Mouse (Mus musculus) CH12.LX (cell line): ENCODE results near the gene Tmbim6. TPM values are rescaled to one million over a fixed set of nuclear protein-coding genes. Genes with fewer than 3 reads are reported as not detected.
A peak's percentile ranks its signal among the peaks of the same experiment; 100 is the strongest.

ENCODE experiments used
- DNase-seq: peaks from one replicate; pipeline ENCODE4 v3.0.0-alpha.2; 2013; ENCODE audit errors: extremely low read depth
- H3K27ac ChIP-seq: 2 replicates; pipeline ENCODE4 v1.5.1; 2012; ENCODE audit warnings: low read depth, mild to moderate bottlenecking, control low read depth, moderate library complexity; ENCODE audit not compliant: insufficient read depth
- H3K27me3 ChIP-seq: replicated peaks from 2 replicates; pipeline ENCODE3; 2012; ENCODE audit warnings: inconsistent platforms
- H3K36me3 ChIP-seq, 2 experiments: replicated peaks in 1 of 2; 2 replicates each; pipeline versions ENCODE3 to v1.6.1; 2012; ENCODE audit warnings: inconsistent platforms in 1 of 2, low read length in 1 of 2, mild to moderate bottlenecking in 1 of 2, mixed read lengths in 1 of 2, moderate library complexity in 1 of 2; ENCODE audit not compliant: control insufficient read depth in 1 of 2, insufficient read depth in 1 of 2
- H3K4me1 ChIP-seq, 2 experiments: 2 replicates each; pipeline ENCODE4 v1.6.1; 2012; ENCODE audit warnings: inconsistent platforms in 1 of 2, moderate library complexity in 1 of 2; ENCODE audit not compliant: insufficient read depth in 2 of 2, control insufficient read depth in 1 of 2
- H3K4me2 ChIP-seq: 2 replicates; pipeline ENCODE4 v1.6.1; 2012; ENCODE audit warnings: low read depth, mild to moderate bottlenecking, control low read depth; ENCODE audit not compliant: poor library complexity, insufficient read depth, severe bottlenecking
- H3K4me3 ChIP-seq, 3 experiments: fragments of 150-350 bp in 1 of 3; sonication (generic) in 1 of 3; replicated peaks in 1 of 3; 2 replicates each; pipeline versions ENCODE3 to v1.5.1; 2011 to 2012; ENCODE audit warnings: low read depth in 2 of 3, low read length in 2 of 3, mild to moderate bottlenecking in 2 of 3, moderate library complexity in 2 of 3, control low read depth in 1 of 3, improper control_type of control experiment in 1 of 3, inconsistent platforms in 1 of 3, mixed read lengths in 1 of 3; ENCODE audit not compliant: poor library complexity in 1 of 3
- H3K79me2 ChIP-seq: replicated peaks from 2 replicates; pipeline ENCODE4 v1.6.1; 2012; ENCODE audit warnings: mild to moderate bottlenecking, moderate library complexity; ENCODE audit not compliant: control insufficient read depth, poor library complexity, insufficient read depth, severe bottlenecking; ENCODE audit errors: extremely low read depth
- H3K9ac ChIP-seq: 2 replicates; pipeline ENCODE4 v1.6.1; 2012; ENCODE audit warnings: low read depth, mild to moderate bottlenecking, control low read depth, moderate library complexity; ENCODE audit not compliant: insufficient read depth
- H3K9me3 ChIP-seq: replicated peaks from 2 replicates; pipeline ENCODE3; 2012; ENCODE audit warnings: low read length, inconsistent platforms, mixed read lengths
- BHLHE40 ChIP-seq: IDR thresholded peaks from 2 replicates; pipeline ENCODE4 v1.6.1; 2011; ENCODE audit warnings: mild to moderate bottlenecking, low read depth, low read length, improper control_type of control experiment
- CHD1 ChIP-seq: IDR thresholded peaks from 2 replicates; pipeline ENCODE4 v1.6.1; 2012; ENCODE audit warnings: low read depth, low read length, improper control_type of control experiment, inconsistent platforms
- ELF1 ChIP-seq: IDR thresholded peaks from 2 replicates; pipeline ENCODE4 v1.6.1; 2014; ENCODE audit warnings: low read depth, mild to moderate bottlenecking, inconsistent platforms, low read length, improper control_type of control experiment
- EP300 ChIP-seq: IDR thresholded peaks from 2 replicates; pipeline ENCODE4 v1.6.1; 2011; ENCODE audit warnings: low read length, improper control_type of control experiment
- GABPA ChIP-seq: IDR thresholded peaks from 2 replicates; pipeline ENCODE4 v1.6.1; 2012; ENCODE audit warnings: low read depth, low read length, improper control_type of control experiment, inconsistent platforms; ENCODE audit not compliant: insufficient replicate concordance
- MAFK ChIP-seq: IDR thresholded peaks from 2 replicates; pipeline ENCODE4 v1.6.1; 2011; ENCODE audit warnings: low read length, improper control_type of control experiment; ENCODE audit not compliant: insufficient replicate concordance
- MAZ ChIP-seq: IDR thresholded peaks from 2 replicates; pipeline ENCODE4 v1.6.1; 2012; ENCODE audit warnings: low read depth, mild to moderate bottlenecking, inconsistent platforms, low read length, improper control_type of control experiment, moderate library complexity
- MEF2A ChIP-seq: IDR thresholded peaks from 2 replicates; pipeline ENCODE4 v1.6.1; 2014; ENCODE audit warnings: low read depth, mild to moderate bottlenecking, inconsistent platforms, low read length, improper control_type of control experiment, borderline replicate concordance
- MXI1 ChIP-seq: IDR thresholded peaks from 2 replicates; pipeline ENCODE4 v1.6.1; 2011; ENCODE audit warnings: mild to moderate bottlenecking, low read depth, low read length, improper control_type of control experiment
- NELFE ChIP-seq: IDR thresholded peaks from 2 replicates; pipeline ENCODE4 v1.6.1; 2011; ENCODE audit warnings: low read depth, low read length, improper control_type of control experiment
- NRF1 ChIP-seq: IDR thresholded peaks from 2 replicates; pipeline ENCODE4 v1.6.1; 2014; ENCODE audit warnings: low read depth, mild to moderate bottlenecking, inconsistent platforms, low read length, improper control_type of control experiment, moderate library complexity
- POLR2A ChIP-seq: IDR thresholded peaks from 2 replicates; pipeline ENCODE4 v1.6.1; 2011; ENCODE audit warnings: low read depth, mild to moderate bottlenecking, improper control_type of control experiment, low read length
- SMC3 ChIP-seq: IDR thresholded peaks from 2 replicates; pipeline ENCODE4 v1.6.1; 2011; ENCODE audit warnings: low read depth, low read length, improper control_type of control experiment
- TBP ChIP-seq: conservative IDR thresholded peaks from 2 replicates; pipeline ENCODE4 v1.6.1; 2011; ENCODE audit warnings: low read depth, low read length, improper control_type of control experiment
- TCF12 ChIP-seq: IDR thresholded peaks from 2 replicates; pipeline ENCODE4 v1.6.1; 2014; ENCODE audit warnings: low read depth, mild to moderate bottlenecking, inconsistent platforms, low read length, improper control_type of control experiment
- ZC3H11A ChIP-seq: IDR thresholded peaks from 2 replicates; pipeline ENCODE4 v1.6.1; 2012; ENCODE audit warnings: low read depth, mild to moderate bottlenecking, inconsistent platforms, low read length, improper control_type of control experiment
- ZKSCAN1 ChIP-seq: IDR thresholded peaks from 2 replicates; pipeline ENCODE4 v1.6.1; 2012; ENCODE audit warnings: low read depth, inconsistent platforms, low read length, improper control_type of control experiment, borderline replicate concordance
- ZNF384 ChIP-seq: IDR thresholded peaks from 2 replicates; pipeline ENCODE4 v1.6.1; 2012; ENCODE audit warnings: low read depth, low read length, improper control_type of control experiment, inconsistent platforms
- dilution Hi-C: fragments of 300-500 bp; cut with MboI; formaldehyde crosslinking; loops from 2 replicates; pipeline ENCODE4 v1.14.3; 2020; ENCODE audit warnings: low sequenced_read_pairs; ENCODE audit not compliant: extremely low pct_unique_long_range_greater_than_20kb, extremely low pct_ligation_motif_present
- in situ Hi-C: fragments of 300-500 bp; cut with MboI; formaldehyde crosslinking; loops from 3 replicates; pipeline ENCODE4 v1.14.3; 2019; ENCODE audit warnings: low sequenced_read_pairs, low pct_ligation_motif_present, low pct_unique_long_range_greater_than_20kb, mixed read lengths
- polyA plus RNA-seq: library from polyadenylated mRNA; unstranded; fragments of >175 nt; gene quantifications from 2 replicates; pipeline ENCODE4 v1.2.1, GENCODE M21; 2012; ENCODE audit warnings: low read depth; ENCODE audit not compliant: insufficient read length
- total RNA-seq, 2 experiments: library from RNA; depleted of rRNA; stranded (reverse); fragments of 300-350 nt in 1 of 2; fragments of >200 nt in 1 of 2; gene quantifications; 2 replicates each; pipeline ENCODE4 v1.2.3; 2012 to 2014

Tmbim6 gene
- total and polyA plus RNA-seq, 3 experiments, result 268 to 329 (median 269) TPM

GRCm38 (mm10) chr15:99397622-99398021 lies 4.9 kb downstream of the Tmbim6 start:
- in situ Hi-C loops (no loop called here), dilution Hi-C loops (no loop called here)
- H3K9ac ChIP-seq, result no peak overlapping the region
- peaks cover 97% of the 10 kb centered on the region for H3K79me2 ChIP-seq
- H3K4me2 ChIP-seq, result no peak overlapping the region
- H3K4me3 ChIP-seq, result no peak overlapping the region
- H3K27me3 ChIP-seq, result no peaks in the 10 kb centered on the region
- TF ChIP-seq ZC3H11A (no peak), ZNF384 (peak; percentile 72), EP300 (no peak)
- no peak for DNase-seq
- peaks cover 15 to 73% of the 10 kb centered on the region in 2 experiments for H3K4me1 ChIP-seq
- no peaks in the 10 kb centered on the region for H3K9me3 ChIP-seq
- peaks cover 11 to 49% of the 10 kb centered on the region in 2 experiments for H3K36me3 ChIP-seq
- H3K27ac ChIP-seq, result no peak overlapping the region

- no peaks in the 10 kb centered on the region for H3K27me3 ChIP-seq
- H3K79me2 ChIP-seq, result peaks cover 96% of the 10 kb centered on the region
- dilution Hi-C loops (no loop called here), in situ Hi-C loops (no loop called here)
- H3K4me1 ChIP-seq, result peaks cover 15 to 69% of the 10 kb centered on the region in 2 experiments
- H3K4me3 ChIP-seq, result peak overlapping the region; percentile 47 to 67 (median 52)
- H3K9me3 ChIP-seq, result no peaks in the 10 kb centered on the region
- H3K27ac ChIP-seq, result peak overlapping the region; percentile 80
- peak overlapping the region; percentile 83 for H3K9ac ChIP-seq
- peak; percentile 59 for DNase-seq
- H3K36me3 ChIP-seq, result peaks cover 30 to 69% of the 10 kb centered on the region in 2 experiments
- peak overlapping the region; percentile 65 for H3K4me2 ChIP-seq
- TF ChIP-seq MEF2A (peak; percentile 50; the same call in 1 of the 2 replicates), MAZ (no peak), MXI1 (peak; percentile 13; the same call in 1 of the 2 replicates), BHLHE40 (no peak), TCF12 (peak; percentile 31; the same call in 1 of the 2 replicates), TBP (0 out of 2 replicates have a peak, but pooled peaks have one; percentile 31), GABPA (no peak), NELFE (0 out of 2 replicates have a peak, but pooled peaks have one; percentile 12)
Measured at GRCm38 (mm10) chr15:99399503-99400245, 7.0 kb downstream of the Tmbim6 start.

- in situ Hi-C loops, result no loop called here
- H3K36me3 ChIP-seq, result peaks cover 37 to 78% of the 10 kb centered on the region in 2 experiments
- peak overlapping the region in 2 of 3 experiments; percentile 52 to 67 for H3K4me3 ChIP-seq
- H3K9me3 ChIP-seq, result no peaks in the 10 kb centered on the region
- H3K4me2 ChIP-seq, result peak overlapping the region; percentile 60
- H3K4me1 ChIP-seq, result peaks cover 15 to 60% of the 10 kb centered on the region in 2 experiments
- H3K79me2 ChIP-seq, result peaks cover 86% of the 10 kb centered on the region
- TF ChIP-seq SMC3 (no peak), MAFK (no peak), ELF1 (no peak), POLR2A (no peak), MXI1 (no peak), NRF1 (no peak), NELFE (no peak), ZKSCAN1 (no peak), CHD1 (no peak)
- TF ChIP-seq, all 38 proteins: peak for 0
- dilution Hi-C loops, result no loop called here
- Histone ChIP-seq H3K27me3 (no peaks in the 10 kb centered on the region), H3K9ac (peak overlapping the region; percentile 83), H3K27ac (no peak overlapping the region)
- DNase-seq, result peak; percentile 45
Measured at GRCm38 (mm10) chr15:99400602-99401001, 7.9 kb downstream of the Tmbim6 start.
